Mouse (Mus musculus) olfactory bulb, adult 2 months (tissue): ENCODE measurements around the gene Gm49378.

Experiments used
- CTCF ChIP-seq: fragments of 200-500 bp; IDR thresholded peaks from 2 replicates; pipeline ENCODE4 v1.5.1; 2012; ENCODE audit warnings: low read depth, mild to moderate bottlenecking, low read length, moderate library complexity; ENCODE audit not compliant: insufficient read depth
- POLR2A ChIP-seq: fragments of 200-500 bp; IDR thresholded peaks from 2 replicates; pipeline ENCODE4 v1.6.1; 2012; ENCODE audit warnings: mild to moderate bottlenecking, low read depth, low read length, moderate library complexity; ENCODE audit not compliant: insufficient read depth

DNA sequence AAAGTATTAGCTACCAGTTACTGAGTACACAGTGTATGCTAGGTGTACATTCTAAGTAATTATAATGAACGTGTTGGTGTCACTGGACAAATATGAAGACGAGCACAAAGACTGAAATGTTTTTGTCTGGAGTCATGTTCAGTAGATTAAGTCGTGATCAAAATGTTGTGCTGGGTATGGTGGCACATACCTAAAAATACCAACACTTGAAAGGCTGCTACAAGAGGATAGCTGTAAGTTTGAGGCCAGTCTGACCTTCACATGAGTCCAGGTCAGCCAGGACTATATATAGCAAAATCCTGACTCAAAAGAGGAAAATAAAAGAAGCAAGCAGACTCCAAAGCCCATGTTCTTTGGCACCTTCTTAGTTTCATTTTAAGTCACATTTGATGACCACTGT lies 19.2 kb upstream of the Gm49378 start:
- TF ChIP-seq CTCF (no peak), POLR2A (no peak)
